13 mouse cellular contexts compared by ENCODE assay signal in genomic region chr13:34462206-34462807, GRCm38 (mm10).
DNase-seq lines count a peak whose midpoint lies in the region; ATAC-seq and TF ChIP-seq lines count a peak whose summit lies in the region.
"Had no signal": no experiment of that assay in that cellular context is flagged by ENCODE, and none has a peak within 500 bp of the region (broad histone marks: within the 10 kb centered on the region; RNA-seq: fewer than 3 reads in every experiment).

No protein-coding gene starts in this region.

- H3K9ac ChIP-seq in heart, embryonic 12.5 days = no peak overlapping the region
- H3K9ac ChIP-seq in kidney, embryonic 15.5 days = no peak overlapping the region
- H3K9ac ChIP-seq in ES-E14 (ENCODE audit: insufficient read depth, low read depth, low read length, poor library complexity, severe bottlenecking) = no peak overlapping the region
- no peak overlapping the region for H3K9ac ChIP-seq in liver, embryonic 13.5 days
- H3K9ac ChIP-seq: embryonic facial prominence, embryonic 15.5 days; neural tube, embryonic 12.5 days had no signal

- no peak for DNase-seq in heart, postnatal 14 days
- no peak for DNase-seq in kidney, postnatal 25 days
- no peak for DNase-seq in ES-E14 (ENCODE audit: low read depth, low spot score)
- no peak for DNase-seq in liver, embryonic 13.5 days
- DNase-seq in T-cell, adult 2 months (ENCODE audit: low spot score) = no peak
- DNase-seq: adrenal gland, adult 8-10 months; cerebellum, postnatal 25 days; heart, adult 11 months; lung, adult 18-20 months had no signal

- peaks cover 30% of the 10 kb centered on the region for H3K4me1 ChIP-seq in heart, embryonic 12.5 days (replicated peaks)
- peaks cover 10% of the 10 kb centered on the region; the same call in 1 of the 2 replicates for H3K4me1 ChIP-seq in kidney, embryonic 15.5 days
- H3K4me1 ChIP-seq in ES-E14 (ENCODE audit: control insufficient read depth in 2 of 2, insufficient read depth in 2 of 2, low read length in 2 of 2, poor library complexity in 1 of 2) = peaks cover 0 to 2% of the 10 kb centered on the region in 2 experiments; a peak in 1 of 4 replicates
- peaks cover 22% of the 10 kb centered on the region for H3K4me1 ChIP-seq in liver, embryonic 13.5 days (replicated peaks)

- ATAC-seq in heart, embryonic 12.5 days (ENCODE audit: insufficient number of reproducible peaks, low FRiP score) = peak; percentile 64
- 0 out of 2 replicates have a peak, but pooled peaks have one; percentile 9 for ATAC-seq in kidney, embryonic 15.5 days (replicated peaks; ENCODE audit: low FRiP score)
- ATAC-seq in liver, embryonic 13.5 days (ENCODE audit: low read depth) = peak; percentile 23; the same call in 1 of the 2 replicates

- no peaks in the 10 kb centered on the region for H3K9me3 ChIP-seq in heart, embryonic 12.5 days (replicated peaks)
- H3K9me3 ChIP-seq in kidney, embryonic 15.5 days (replicated peaks) = no peaks in the 10 kb centered on the region
- H3K9me3 ChIP-seq in ES-E14 (ENCODE audit: control insufficient read depth, insufficient read depth, low read depth, low read length) = no peaks in the 10 kb centered on the region
- no peaks in the 10 kb centered on the region for H3K9me3 ChIP-seq in liver, embryonic 13.5 days (replicated peaks)
- H3K9me3 ChIP-seq: embryonic facial prominence, embryonic 15.5 days; neural tube, embryonic 12.5 days had no signal

- WGBS in heart, embryonic 12.5 days = 59% methylated on average over 6 of the region's 6 CpGs
- WGBS in kidney, embryonic 15.5 days = 80% methylated on average over 6 of the region's 6 CpGs
- WGBS in liver, embryonic 13.5 days (ENCODE audit: insufficient replicate concordance) = 56% methylated on average over 6 of the region's 6 CpGs

- H3K4me3 ChIP-seq in heart, embryonic 12.5 days = no peak overlapping the region
- H3K4me3 ChIP-seq in kidney, embryonic 15.5 days (replicated peaks) = no peak overlapping the region
- no peak overlapping the region for H3K4me3 ChIP-seq in ES-E14 (ENCODE audit: insufficient read depth in 1 of 2, low read depth in 1 of 2, low read length in 2 of 2, poor library complexity in 1 of 2, severe bottlenecking in 1 of 2)
- no peak overlapping the region for H3K4me3 ChIP-seq in liver, embryonic 13.5 days (replicated peaks)
- H3K4me3 ChIP-seq: embryonic facial prominence, embryonic 15.5 days; neural tube, embryonic 12.5 days had no signal

- no peak overlapping the region for H3K4me2 ChIP-seq in heart, embryonic 12.5 days
- no peak overlapping the region for H3K4me2 ChIP-seq in kidney, embryonic 15.5 days
- H3K4me2 ChIP-seq in liver, embryonic 13.5 days = no peak overlapping the region
- H3K4me2 ChIP-seq: embryonic facial prominence, embryonic 15.5 days; neural tube, embryonic 12.5 days had no signal

- no peaks in the 10 kb centered on the region for H3K27me3 ChIP-seq in heart, embryonic 12.5 days (replicated peaks)
- H3K27me3 ChIP-seq in kidney, embryonic 15.5 days = no peaks in the 10 kb centered on the region
- H3K27me3 ChIP-seq in liver, embryonic 13.5 days = no peaks in the 10 kb centered on the region
- H3K27me3 ChIP-seq: embryonic facial prominence, embryonic 15.5 days; neural tube, embryonic 12.5 days had no signal

- in situ Hi-C loops in ES-E14 (cut with MboI; ENCODE audit: low sequenced_read_pairs in 2 of 2, unreplicated experiment in 2 of 2) = no loop called here

- intact Hi-C loops in heart, postnatal 14 days (cut with DNase I) = no loop called here

- peak overlapping the region; percentile 26 for H3K27ac ChIP-seq in heart, embryonic 12.5 days (ENCODE audit: poor library complexity, severe bottlenecking)
- H3K27ac ChIP-seq in kidney, embryonic 15.5 days = no peak overlapping the region
- no peak overlapping the region for H3K27ac ChIP-seq in ES-E14 (ENCODE audit: insufficient read depth, low read depth, low read length, poor library complexity, severe bottlenecking)
- H3K27ac ChIP-seq in liver, embryonic 13.5 days = peak overlapping the region; percentile 44
- H3K27ac ChIP-seq: embryonic facial prominence, embryonic 15.5 days; neural tube, embryonic 12.5 days had no signal

- no peaks in the 10 kb centered on the region for H3K36me3 ChIP-seq in heart, embryonic 12.5 days
- H3K36me3 ChIP-seq in kidney, embryonic 15.5 days = no peaks in the 10 kb centered on the region
- H3K36me3 ChIP-seq in ES-E14 (ENCODE audit: control insufficient read depth, insufficient read depth, low read length, poor library complexity, severe bottlenecking) = no peaks in the 10 kb centered on the region
- H3K36me3 ChIP-seq in liver, embryonic 13.5 days = no peaks in the 10 kb centered on the region
- H3K36me3 ChIP-seq: embryonic facial prominence, embryonic 15.5 days; neural tube, embryonic 12.5 days had no signal

TF ChIP-seq in ES-E14, 5 proteins besides CTCF, POLR2A, EP300 and RAD21:
- no peak for TF ChIP-seq ZC3H11A (IDR thresholded peaks at IDR 0.05; ENCODE audit: borderline replicate concordance, low read depth, low read length)
- peak; percentile 91 for TF ChIP-seq MAFK (IDR thresholded peaks at IDR 0.05; ENCODE audit: insufficient read depth, low read depth, low read length)

Comparison
In these comparisons a context has a peak if more than half of its experiments do, and no peak if none do; other contexts are left out.
1. ATAC-seq: peak in every context shown above with its lines; median percentile 64 in heart, embryonic 12.5 days; 23 in liver, embryonic 13.5 days; 9 in kidney, embryonic 15.5 days.
2. H3K27ac ChIP-seq: peak in heart, embryonic 12.5 days (single experiment) and liver, embryonic 13.5 days (single experiment); none in kidney, embryonic 15.5 days (single experiment) and ES-E14 (single experiment).